Mouse (Mus musculus) E14TG2a.4 (cell line): ENCODE measurements around the gene Rab1b.
A peak's percentile ranks its signal among the peaks of the same experiment; 100 is the strongest.
"Not testable (repeated sequence)": the region's sequence is repeated elsewhere in the genome, so short reads cannot be mapped to it uniquely, and the experiment has no call there.

Experiments used
- H3K27me3 ChIP-seq: 2 replicates; pipeline ENCODE4 v1.6.1; 2014; ENCODE audit warnings: low read length, control low read depth; ENCODE audit not compliant: insufficient read depth
- H3K36me3 ChIP-seq: 2 replicates; pipeline ENCODE4 v1.6.1; 2014; ENCODE audit warnings: low read length, control low read depth; ENCODE audit not compliant: insufficient read depth
- H3K4me1 ChIP-seq: replicated peaks from 2 replicates; pipeline ENCODE4 v1.6.1; 2014; ENCODE audit warnings: low read depth, low read length, control low read depth
- H3K4me3 ChIP-seq: replicated peaks from 2 replicates; pipeline ENCODE4 v1.5.1; 2014; ENCODE audit warnings: mild to moderate bottlenecking, low read length
- H3K9me3 ChIP-seq: 2 replicates; pipeline ENCODE4 v1.6.1; 2014; ENCODE audit warnings: low read length, control low read depth
- CTCF ChIP-seq: conservative IDR thresholded peaks from 2 replicates; pipeline ENCODE4 v1.5.1; 2014; ENCODE audit warnings: low read length
- NANOG ChIP-seq: IDR thresholded peaks from 2 replicates; pipeline ENCODE4 v1.6.1; 2014; ENCODE audit warnings: borderline replicate concordance, low read length, mixed read lengths
- POU5F1 ChIP-seq: IDR thresholded peaks from 2 replicates; pipeline ENCODE4 v1.6.1; 2014; ENCODE audit warnings: low read length, borderline replicate concordance

Gene Rab1b

GRCm38 (mm10) chr19:5106731-5107191 lies at the start of gene Rab1b:
Gene Rab1b, minus strand, starts transcription at chr19:5107072.
- Histone ChIP-seq H3K27me3 (no peaks in the 10 kb centered on the region), H3K36me3 (peaks cover 75% of the 10 kb centered on the region), H3K9me3 (no peaks in the 10 kb centered on the region), H3K4me1 (peaks cover 58% of the 10 kb centered on the region), H3K4me3 (peak within 1 kb of the TSS; percentile 93)
- TF ChIP-seq CTCF (no peak), POU5F1 (no peak), NANOG (no peak)

GRCm38 (mm10) chr19:5152261-5152660 lies 45.4 kb upstream of the Rab1b start:
- Histone ChIP-seq H3K27me3 (no peaks in the 10 kb centered on the region), H3K9me3 (no peaks in the 10 kb centered on the region), H3K4me1 (peaks cover 26% of the 10 kb centered on the region), H3K4me3 (no peak overlapping the region), H3K36me3 (peaks cover 11% of the 10 kb centered on the region)
- TF ChIP-seq NANOG (no peak), POU5F1 (no peak), CTCF (no peak)

- TF ChIP-seq NANOG, result no peak
- no peak for TF ChIP-seq POU5F1
- no peak for TF ChIP-seq CTCF
Measured at GRCm38 (mm10) chr19:5151741-5152140, 44.9 kb upstream of the Rab1b start.

GRCm38 (mm10) chr19:5151331-5151730 lies 44.5 kb upstream of the Rab1b start:
- H3K36me3 ChIP-seq, result peaks cover 11% of the 10 kb centered on the region
- H3K4me3 ChIP-seq, result no peak overlapping the region
- H3K4me1 ChIP-seq, result peaks cover 26% of the 10 kb centered on the region
- TF ChIP-seq POU5F1 (no peak), CTCF (peak; percentile 86)
- no peaks in the 10 kb centered on the region for H3K27me3 ChIP-seq
- no peaks in the 10 kb centered on the region for H3K9me3 ChIP-seq

More at GRCm38 (mm10) chr19:5151741-5152140, 44.9 kb upstream of the Rab1b start:
- Histone ChIP-seq H3K4me3 (no peak overlapping the region), H3K36me3 (peaks cover 11% of the 10 kb centered on the region), H3K9me3 (no peaks in the 10 kb centered on the region), H3K27me3 (no peaks in the 10 kb centered on the region), H3K4me1 (peaks cover 26% of the 10 kb centered on the region)

- peaks cover 29% of the 10 kb centered on the region for H3K4me1 ChIP-seq
- H3K9me3 ChIP-seq, result no peaks in the 10 kb centered on the region
- H3K36me3 ChIP-seq, result peaks cover 11% of the 10 kb centered on the region
- no peak for TF ChIP-seq POU5F1
- no peak for TF ChIP-seq CTCF
- no peak for TF ChIP-seq NANOG
- H3K27me3 ChIP-seq, result no peaks in the 10 kb centered on the region
- H3K4me3 ChIP-seq, result no peak overlapping the region
Measured at GRCm38 (mm10) chr19:5150358-5150757, 43.5 kb upstream of the Rab1b start.

GRCm38 (mm10) chr19:5149041-5149440 lies 42.2 kb upstream of the Rab1b start:
- not testable (repeated sequence) for H3K9me3 ChIP-seq, H3K4me3 ChIP-seq, H3K27me3 ChIP-seq
- Histone ChIP-seq H3K4me1 (peaks cover 38% of the 10 kb centered on the region), H3K36me3 (peaks cover 11% of the 10 kb centered on the region)

GRCm38 (mm10) chr19:5139640-5140039 lies 32.8 kb upstream of the Rab1b start:
- no peak for TF ChIP-seq POU5F1
- peak; percentile 78 for TF ChIP-seq CTCF
- no peaks in the 10 kb centered on the region for H3K9me3 ChIP-seq
- no peaks in the 10 kb centered on the region for H3K27me3 ChIP-seq
- H3K4me1 ChIP-seq, result peaks cover 5% of the 10 kb centered on the region; the same call in 1 of the 2 replicates
- peaks cover 39% of the 10 kb centered on the region for H3K36me3 ChIP-seq
- no peak overlapping the region for H3K4me3 ChIP-seq

GRCm38 (mm10) chr19:5131237-5131636 lies 24.4 kb upstream of the Rab1b start:
- H3K4me3 ChIP-seq, result no peak overlapping the region
- H3K36me3 ChIP-seq, result peaks cover 23% of the 10 kb centered on the region
- peaks cover 7% of the 10 kb centered on the region; the same call in 1 of the 2 replicates for H3K27me3 ChIP-seq
- H3K4me1 ChIP-seq, result no peaks in the 10 kb centered on the region
- no peak for TF ChIP-seq NANOG
- no peak for TF ChIP-seq POU5F1
- no peak for TF ChIP-seq CTCF
- no peaks in the 10 kb centered on the region for H3K9me3 ChIP-seq

GRCm38 (mm10) chr19:5129770-5130169 lies 22.9 kb upstream of the Rab1b start:
- peaks cover 14% of the 10 kb centered on the region for H3K36me3 ChIP-seq
- H3K27me3 ChIP-seq, result peaks cover 10% of the 10 kb centered on the region; the same call in 1 of the 2 replicates
- TF ChIP-seq NANOG (no peak), CTCF (peak; percentile 41)
- no peaks in the 10 kb centered on the region for H3K9me3 ChIP-seq
- no peak overlapping the region for H3K4me3 ChIP-seq
- H3K4me1 ChIP-seq, result no peaks in the 10 kb centered on the region
